Mouse (Mus musculus) left cerebral cortex, adult 8-10 months (tissue): ENCODE measurements around the gene Iqce. TPM values are rescaled to one million over a fixed set of nuclear protein-coding genes. Genes with fewer than 3 reads are reported as not detected.

Source experiments
- DNase-seq, 2 experiments: peaks; one replicate each; pipeline ENCODE4 v3.0.0; 2022; ENCODE audit warnings: low spot score in 2 of 2
- total RNA-seq, 4 experiments: library from RNA; stranded (reverse); gene quantifications; 2 replicates each; pipeline ENCODE4 v1.2.4; 2022

The Iqce gene
- total RNA-seq, 4 experiments from 2014 or later, result 45.8 to 52.8 (median 51.2) TPM

DNA sequence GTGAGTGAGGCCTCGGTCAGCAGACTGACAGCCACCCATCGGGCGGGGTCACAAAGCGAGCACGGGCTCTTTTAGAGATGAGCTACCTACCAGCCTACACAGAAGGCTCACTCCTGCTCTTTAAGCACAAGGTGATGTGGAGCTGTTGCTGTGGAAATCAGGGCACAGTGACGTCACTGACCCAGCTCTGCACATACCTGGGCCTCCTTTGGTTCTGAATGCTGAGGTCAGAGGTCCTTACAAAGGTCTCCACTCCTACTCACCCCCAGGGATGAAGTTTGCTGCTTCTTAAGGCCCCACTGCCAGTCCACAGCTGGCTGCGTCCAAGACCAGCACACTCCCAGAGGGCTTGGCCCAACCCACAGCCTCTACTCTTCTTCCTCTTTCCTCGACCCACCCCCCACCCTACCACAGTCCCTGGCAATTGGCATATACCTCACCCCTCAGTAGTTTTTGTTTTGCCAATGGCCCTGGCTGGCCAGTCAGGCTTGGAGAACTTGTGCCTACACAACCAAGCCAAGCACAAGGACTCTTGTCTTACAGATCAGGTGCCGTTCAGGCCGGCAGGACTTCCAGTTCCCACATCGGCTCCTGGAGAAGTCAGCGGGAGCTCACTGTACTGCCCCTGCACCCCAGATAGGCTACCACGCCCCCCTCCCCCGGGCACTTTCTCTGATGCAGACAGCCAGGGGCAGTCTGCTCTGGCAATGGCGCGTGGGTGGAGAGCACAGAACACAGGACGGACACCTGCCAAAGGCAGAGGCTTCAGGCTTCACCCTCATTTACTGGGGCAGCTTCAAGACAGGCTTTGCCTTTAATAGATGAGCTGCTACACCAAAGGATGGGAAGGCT, 39.2 kb downstream of the Iqce start:
- no peak for DNase-seq

- peak in 1 of 2 experiments; percentile 65 for DNase-seq
These were observed 40.1 kb downstream of the Iqce start for GRCm38 (mm10) chr5:140661875-140662643.

- no peak for DNase-seq
These were observed 40.8 kb downstream of the Iqce start for GRCm38 (mm10) chr5:140661427-140661826.

GRCm38 (mm10) chr5:140660398-140660797, 41.8 kb downstream of the Iqce start:
- no peak for DNase-seq

DNA sequence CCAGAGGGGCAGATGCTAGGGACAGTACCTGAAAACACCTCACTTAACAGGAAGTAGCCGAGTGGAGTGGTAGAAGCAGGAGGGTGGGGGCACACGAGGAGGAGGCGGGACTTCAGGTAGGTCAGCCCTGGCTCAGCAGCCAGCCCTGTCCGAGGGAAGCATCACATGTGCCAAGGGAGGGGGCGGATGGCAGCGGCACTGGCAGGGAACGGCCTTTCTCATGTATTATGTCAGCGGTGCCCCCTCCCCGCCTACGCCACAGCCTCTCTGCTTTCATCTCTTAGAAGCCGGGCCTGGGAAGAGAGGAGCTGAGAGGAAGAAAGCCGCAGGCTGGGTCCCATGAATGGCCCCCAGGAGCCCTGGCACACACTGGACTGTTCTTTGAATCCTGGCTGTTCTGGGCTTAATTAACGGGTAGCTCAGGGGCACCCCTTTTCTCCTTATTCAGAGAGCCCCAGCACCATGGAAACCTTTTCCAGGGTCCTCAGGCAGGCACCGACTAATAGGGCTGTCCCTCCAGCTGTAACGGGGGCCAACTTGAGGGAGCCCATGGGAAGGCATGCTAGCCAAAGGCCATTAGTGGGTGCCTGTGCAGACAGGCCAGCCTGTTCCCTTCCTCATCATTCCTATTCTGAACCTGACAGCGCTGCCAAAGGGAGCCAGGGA, 42.4 kb downstream of the Iqce start:
- peak; percentile 59 to 93 for DNase-seq

DNA sequence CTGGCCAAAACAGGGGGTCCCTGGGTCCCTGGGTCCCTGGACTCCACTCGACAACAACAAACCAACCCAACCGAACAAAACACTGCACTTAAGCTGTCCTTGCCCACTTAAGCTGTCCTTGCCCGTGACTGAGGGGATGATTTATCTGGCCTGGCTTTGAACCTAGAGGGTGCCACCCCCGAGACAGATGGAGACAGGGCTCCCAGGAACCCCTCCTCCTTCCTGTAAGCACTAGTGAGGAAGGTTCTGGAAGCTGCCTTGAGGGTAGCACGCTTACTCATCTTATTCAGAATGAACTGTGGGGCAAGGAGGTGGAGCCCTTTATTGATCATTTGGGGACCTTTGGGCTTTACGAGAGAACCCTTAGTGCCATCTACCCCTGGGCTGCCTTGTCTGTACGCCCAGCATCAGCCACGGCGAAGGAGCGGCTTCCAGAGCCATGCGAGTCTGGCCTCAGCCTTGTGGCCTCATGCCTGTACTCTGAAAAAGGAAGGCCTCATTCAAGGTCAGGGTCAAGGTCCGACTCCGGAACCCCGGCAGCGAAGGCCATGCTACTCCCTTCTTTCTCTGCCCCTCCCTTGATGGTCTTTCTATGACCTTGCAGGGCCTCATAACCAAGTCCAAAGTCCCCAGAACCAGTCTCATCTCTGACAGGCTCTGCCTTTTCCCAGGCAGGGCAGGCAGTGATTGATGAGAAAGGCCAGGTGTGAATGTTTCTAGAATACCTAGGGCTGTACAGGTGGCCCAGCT, 47.9 kb downstream of the Iqce start:
- no peak for DNase-seq

DNA sequence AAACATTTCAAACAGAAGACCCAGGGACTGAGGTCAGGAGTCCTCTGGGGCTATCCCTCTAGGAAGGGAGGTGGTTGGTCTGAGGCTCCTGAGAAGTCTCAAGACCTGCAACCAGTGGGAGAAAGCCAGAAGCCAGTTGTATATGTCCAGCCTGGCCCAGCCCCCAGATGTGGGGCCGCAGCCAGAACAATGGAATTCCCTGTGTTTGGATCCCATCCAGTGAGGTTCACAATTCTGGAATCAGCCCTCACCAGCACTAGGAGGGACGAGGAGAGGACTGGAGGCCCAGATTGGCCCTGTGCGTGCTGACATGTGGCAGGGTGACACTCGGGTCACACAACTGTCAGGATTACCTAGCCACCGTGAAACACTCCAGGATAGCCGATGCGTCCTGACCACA, 49.6 kb downstream of the Iqce start:
- no peak for DNase-seq

DNA sequence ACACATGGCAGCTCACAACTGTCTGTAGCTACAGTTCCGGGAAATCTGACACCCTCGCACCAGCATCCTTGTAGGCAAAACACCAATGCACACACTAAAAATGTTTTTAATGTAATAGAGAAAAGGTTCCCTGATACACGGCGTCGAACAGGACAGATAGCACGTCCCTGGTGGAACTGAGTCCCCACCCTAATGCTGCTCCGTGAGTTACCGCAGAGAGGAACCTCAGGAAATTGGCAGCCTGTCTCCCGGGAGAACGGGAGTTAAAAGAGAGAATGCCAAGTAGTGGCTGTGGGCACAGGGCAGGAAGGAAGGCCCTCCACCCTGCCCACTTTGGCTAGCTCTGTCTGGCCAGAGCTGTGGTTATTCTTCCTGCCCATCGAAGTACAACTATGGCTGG, 50.9 kb downstream of the Iqce start:
- DNase-seq, result no peak

DNA sequence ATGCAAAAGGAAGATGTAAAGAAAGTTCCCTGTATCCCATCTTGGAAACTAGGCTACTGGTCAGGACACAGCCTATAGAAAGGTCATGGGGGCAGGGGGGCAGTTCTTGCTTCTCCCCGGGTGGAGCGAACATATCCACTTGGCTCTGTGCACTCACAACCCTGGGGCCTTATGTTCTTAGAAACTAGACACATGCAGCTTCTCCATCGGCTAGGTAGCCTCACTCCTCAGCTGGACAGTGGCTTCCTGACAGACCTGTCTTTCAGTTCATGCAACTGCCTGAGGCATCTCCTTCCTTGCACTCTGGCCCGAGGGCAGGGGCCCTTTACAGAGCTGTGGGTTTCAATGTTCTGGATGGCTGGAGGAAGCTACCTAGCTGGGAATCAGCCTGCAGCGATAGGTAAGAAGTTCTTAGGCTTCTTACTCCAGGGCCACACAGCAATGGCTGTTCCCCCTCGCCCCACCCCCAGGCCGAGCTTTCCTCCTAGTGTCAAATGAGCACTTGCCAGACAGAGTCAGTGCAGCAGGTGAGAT, 52.2 kb downstream of the Iqce start:
- DNase-seq, result no peak

GRCm38 (mm10) chr5:140649101-140649667, 53.0 kb downstream of the Iqce start:
- DNase-seq, result peak; percentile 86 to 97

DNA sequence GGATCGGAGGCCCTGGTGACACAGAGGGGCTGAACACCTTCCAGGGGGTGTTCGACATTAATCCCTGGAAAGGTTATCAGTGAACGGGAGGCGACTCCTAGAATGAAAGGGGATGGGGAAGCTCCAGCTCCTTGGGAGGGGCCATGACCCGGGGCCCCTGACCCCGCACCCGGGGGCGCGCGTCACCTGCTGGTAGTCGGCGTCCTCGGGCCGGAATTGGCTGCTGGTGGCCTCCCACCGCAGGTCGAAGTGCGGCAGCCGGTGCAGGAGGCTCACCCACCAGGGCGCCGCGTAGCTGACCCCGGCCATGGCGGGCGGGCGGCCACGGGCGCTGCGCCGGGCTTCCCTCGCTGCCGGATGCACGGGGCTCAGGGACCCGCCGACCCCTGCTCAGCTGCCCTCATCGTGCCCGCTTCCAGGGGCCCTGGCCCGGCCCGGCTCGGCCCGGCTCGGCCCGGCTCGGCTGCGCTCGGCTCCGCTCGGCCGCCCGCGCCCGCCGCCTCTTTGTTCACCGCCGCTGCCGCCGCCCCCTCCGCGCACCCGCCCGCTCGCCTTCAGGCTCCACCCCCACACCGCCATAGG, 53.6 kb downstream of the Iqce start, which contains the start of gene Ttyh3:
TSS of gene Ttyh3 (minus strand) at position 513 of the 582 bp plus-strand sequence.
- no peak for DNase-seq

DNA sequence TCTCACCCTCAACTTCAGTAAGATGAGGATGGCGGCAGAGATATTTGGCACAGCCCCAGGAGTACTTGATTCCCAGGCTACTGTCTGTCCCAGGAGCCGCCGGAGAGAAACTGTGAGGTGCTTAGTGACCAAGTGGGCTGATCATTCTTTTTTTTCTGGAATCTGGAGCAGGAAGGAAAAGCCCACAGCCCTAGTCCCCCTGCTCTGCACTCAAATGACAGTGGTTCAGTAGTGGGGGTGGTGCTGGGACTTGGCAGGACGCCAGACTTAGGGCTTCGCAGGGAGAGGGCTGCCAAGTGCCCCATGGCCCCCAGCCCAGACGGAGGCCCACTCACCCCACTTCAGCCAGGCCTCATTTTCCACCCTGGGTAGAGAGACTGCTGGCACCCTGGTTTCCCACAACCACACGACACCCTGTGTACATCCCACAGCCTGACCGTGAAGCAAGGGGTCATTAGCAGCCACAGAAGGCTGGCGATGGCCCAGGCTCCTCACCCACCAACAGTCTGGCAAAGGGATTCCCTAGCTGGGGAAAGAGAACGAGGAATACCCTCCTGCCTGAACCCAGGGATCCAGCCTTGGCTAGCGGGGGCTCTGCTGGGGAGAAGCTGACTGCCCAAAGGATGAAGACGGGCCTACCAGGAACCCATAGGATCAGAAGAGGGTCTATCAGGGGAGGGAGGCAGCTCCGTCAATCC, 54.2 kb downstream of the Iqce start:
- peak; percentile 40 to 68 for DNase-seq

DNA sequence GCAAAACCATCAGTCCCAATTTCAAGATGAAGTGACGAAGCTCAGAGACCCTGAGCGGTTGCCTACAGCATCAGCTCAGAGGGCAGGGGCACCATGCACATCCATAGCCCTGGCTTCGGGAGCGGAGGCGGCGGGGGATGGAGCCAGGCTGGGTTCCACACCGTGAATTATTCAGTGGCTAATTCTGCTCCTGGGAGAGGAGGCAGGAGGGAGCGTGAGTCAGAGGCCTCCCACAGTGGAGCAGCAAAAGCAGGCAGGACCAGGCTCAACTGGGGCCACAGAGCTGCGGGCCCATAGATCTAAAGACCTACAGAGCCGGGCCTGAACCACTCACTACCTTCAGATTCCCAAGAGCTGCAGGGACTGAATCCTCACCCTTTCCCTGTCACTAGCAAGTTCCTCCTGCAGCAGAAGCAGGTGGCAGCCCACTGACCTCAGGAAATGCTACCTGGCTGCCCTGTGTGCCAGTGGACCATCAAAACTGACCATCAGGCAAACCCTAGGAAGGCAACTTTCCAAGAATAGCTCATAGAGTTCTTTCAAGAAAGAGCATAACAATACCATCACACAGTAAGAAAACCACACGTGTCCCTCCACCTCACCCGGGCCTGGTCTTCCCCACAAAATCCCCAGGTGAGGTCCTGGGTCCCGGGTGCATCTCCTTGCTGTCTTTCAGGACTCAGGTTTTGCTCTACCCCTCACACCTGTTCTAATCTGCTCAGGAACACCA, 55.0 kb downstream of the Iqce start:
- DNase-seq, result peak; percentile 45 to 76

- DNase-seq, result no peak
These were observed 56.0 kb downstream of the Iqce start for GRCm38 (mm10) chr5:140646171-140646570.

- DNase-seq, result no peak
These were observed 56.7 kb downstream of the Iqce start for GRCm38 (mm10) chr5:140645454-140645853.

- DNase-seq, result no peak
These were observed 57.4 kb downstream of the Iqce start for GRCm38 (mm10) chr5:140644702-140645201.

- no peak for DNase-seq
These were observed 57.9 kb downstream of the Iqce start for GRCm38 (mm10) chr5:140644263-140644662.

GRCm38 (mm10) chr5:140642076-140642475, 60.1 kb downstream of the Iqce start:
- no peak for DNase-seq
